Mouse (Mus musculus): ENCODE measurements around the gene Prcc.

The Prcc gene

GRCm38 (mm10) chr3:87885281-87886003, at the start of gene Prcc:
Gene Prcc (minus strand): TSS chr3:87885608.
- peak; percentile 83 to 89 for DNase-seq (ENCODE audit: low spot score in 2 of 2)

GRCm38 (mm10) chr3:87935201-87935600, 49.8 kb upstream of the Prcc start:
- no peak for DNase-seq (ENCODE audit: low spot score in 2 of 2)

GRCm38 (mm10) chr3:87934501-87934900, 49.1 kb upstream of the Prcc start:
- DNase-seq (ENCODE audit: low spot score in 2 of 2) = no peak

- no peak for DNase-seq (ENCODE audit: low spot score in 2 of 2)
These were observed 48.6 kb upstream of the Prcc start for GRCm38 (mm10) chr3:87934026-87934425.

DNA sequence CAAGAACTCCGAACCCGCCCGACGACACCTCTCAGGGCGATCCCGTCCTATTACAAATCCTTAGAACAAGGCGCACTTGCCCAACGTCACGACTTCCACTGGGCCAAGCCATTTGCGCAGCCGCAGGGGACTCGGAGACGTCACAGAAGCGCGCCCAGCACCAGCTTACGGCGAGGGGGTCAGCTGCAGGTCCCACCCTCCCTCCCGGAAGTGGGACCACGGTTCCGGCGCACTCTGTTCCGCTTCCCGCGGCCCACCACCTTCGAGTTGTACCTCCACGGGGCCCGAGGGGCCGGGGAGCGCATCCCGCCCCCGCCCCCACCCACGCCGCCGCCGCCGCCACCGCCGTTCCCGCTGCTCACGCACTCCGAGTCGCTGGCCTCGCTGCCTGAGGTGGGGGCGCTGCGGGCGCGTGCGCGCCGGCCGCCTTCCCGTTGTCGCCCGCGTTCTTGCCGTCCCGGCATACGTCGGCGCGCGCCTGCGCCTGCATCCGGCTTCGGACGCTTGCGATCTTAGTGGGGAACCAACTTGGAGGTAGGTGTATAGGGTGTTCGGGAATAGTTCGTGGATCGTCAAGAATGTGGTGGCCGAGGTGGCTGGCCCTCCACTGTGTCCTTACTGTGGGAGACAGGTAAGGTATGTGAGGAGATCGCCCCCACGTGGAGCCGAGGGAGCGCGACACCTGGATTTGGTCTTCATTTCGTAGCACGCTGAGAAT, 44.8 kb upstream of the Prcc start, which contains the start of the genes Isg20l2 and Rrnad1:
TSS of gene Isg20l2 (plus strand) at position 237 of the 718 bp plus-strand sequence.
TSS of gene Rrnad1 (minus strand) at position 640 of the 718 bp plus-strand sequence.
- peak; percentile 95 to 97 for DNase-seq (ENCODE audit: low spot score in 2 of 2)

GRCm38 (mm10) chr3:87929341-87930077, 44.1 kb upstream of the Prcc start:
- DNase-seq (ENCODE audit: low spot score in 2 of 2) = no peak

DNA sequence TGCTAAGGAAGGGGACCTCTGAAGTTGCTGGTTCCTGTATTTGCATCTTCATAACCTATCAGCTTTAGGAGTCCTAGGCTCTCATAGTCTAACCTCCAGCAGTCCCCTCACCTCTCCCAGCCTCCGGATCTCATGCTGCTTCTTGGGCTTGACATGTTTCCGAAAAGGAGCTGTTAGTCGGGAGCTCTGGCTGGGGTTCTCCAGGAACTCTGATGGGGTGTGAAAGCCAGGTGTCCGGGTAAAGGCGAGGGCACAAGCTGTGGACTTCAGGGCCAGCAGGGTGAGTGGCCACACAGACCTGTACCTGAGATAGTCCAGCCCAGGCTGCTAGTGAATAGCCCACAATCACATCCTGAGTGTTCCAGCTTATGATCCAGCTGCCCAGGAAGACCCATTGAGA, 42.0 kb upstream of the Prcc start:
- DNase-seq (ENCODE audit: low spot score in 2 of 2) = no peak

DNA sequence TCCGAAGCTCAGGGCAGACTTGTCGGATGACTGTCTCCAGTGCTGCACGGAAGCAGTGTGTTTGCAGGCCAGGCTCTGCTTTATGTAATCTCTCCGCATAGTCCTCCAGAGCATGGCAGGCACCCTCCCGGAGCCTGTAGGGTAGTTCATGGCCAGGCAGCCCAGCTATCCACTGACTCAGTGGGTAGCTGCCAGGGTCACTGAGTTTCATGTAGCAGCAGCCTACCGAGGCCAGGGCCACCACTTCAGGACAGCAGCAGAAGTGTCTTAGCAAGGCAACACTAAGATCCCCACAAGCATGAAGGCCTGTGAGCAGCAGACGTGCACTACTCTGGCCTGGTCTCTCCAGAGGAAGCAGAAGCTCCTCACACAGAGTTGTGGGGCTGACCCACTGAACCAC, 39.6 kb upstream of the Prcc start:
- no peak for DNase-seq (ENCODE audit: low spot score in 2 of 2)

DNA sequence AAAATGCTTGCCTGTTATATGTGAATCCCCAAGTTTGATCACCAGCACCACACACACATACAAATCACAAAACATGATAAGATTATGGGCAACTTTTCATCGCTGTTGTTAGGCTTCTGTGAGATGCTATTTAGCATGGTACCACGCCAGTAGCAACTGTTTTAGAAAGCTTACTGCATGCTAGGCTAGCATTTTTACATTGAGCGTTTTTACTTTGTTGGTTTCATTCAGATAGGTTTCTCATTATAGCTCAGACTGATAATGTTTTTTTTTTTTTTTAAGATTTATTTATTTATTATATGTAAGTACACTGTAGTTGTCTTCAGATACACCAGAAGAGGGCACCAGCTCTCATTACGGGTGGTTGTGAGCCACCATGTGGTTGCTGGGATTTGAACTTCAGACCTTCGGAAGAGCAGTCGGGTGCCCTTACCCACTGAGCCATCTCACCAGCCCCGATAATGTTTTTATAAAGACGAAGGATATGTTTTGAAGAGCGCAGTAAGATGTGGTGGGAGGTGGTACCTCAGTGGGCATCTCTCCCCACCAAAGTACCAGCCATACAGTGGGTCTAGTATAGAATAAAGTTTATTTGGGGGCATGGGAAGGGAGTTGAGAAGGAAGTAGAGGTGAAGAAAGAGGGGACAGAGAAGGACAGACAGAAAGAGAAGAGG, 35.0 kb upstream of the Prcc start:
- no peak for DNase-seq (ENCODE audit: low spot score in 2 of 2)

DNA sequence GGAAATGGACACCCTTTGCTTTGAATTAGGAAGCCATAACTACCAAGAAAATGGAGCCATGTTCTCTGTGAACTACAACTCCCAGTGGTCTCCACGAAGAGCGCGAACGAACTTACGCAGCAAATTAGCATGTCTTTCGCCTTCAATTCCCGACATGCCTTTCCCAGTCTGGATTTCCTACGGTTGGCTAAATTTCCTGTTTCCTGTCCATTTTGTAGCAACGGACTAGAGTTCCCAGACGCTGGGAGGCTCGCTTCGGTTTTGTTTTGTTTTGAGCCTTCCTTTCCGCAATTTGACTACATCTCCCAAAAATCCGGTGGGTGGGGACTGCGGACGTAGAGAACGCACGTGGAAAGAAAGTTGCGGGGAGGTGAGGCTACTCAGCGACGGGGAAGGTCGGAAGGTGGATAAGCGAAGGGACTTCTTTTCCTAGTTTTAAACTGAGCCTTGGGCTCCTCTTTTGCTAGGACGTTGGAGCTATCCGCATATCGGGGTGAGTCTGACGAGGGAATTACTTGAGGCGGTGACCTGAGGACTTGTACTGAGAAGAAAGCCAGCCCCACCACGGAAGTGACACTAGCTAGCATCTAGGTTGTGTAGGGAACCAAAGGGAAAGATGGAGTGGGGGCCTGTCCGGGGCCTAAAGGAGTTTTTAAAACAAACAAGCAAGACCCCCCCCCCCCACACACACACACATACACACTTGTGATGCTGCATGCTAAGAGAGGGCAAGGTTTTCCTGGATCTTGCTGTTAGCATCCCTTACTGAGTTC, 34.1 kb upstream of the Prcc start, which contains the start of gene Mrpl24:
TSS of gene Mrpl24 (plus strand) at position 171 of the 773 bp plus-strand sequence.
- peak; percentile 66 to 81 for DNase-seq (ENCODE audit: low spot score in 2 of 2)

GRCm38 (mm10) chr3:87918551-87918950, 33.1 kb upstream of the Prcc start:
- no peak for DNase-seq (ENCODE audit: low spot score in 2 of 2)

- DNase-seq (ENCODE audit: low spot score in 2 of 2) = no peak
These were observed 31.6 kb upstream of the Prcc start for GRCm38 (mm10) chr3:87916990-87917389.

DNA sequence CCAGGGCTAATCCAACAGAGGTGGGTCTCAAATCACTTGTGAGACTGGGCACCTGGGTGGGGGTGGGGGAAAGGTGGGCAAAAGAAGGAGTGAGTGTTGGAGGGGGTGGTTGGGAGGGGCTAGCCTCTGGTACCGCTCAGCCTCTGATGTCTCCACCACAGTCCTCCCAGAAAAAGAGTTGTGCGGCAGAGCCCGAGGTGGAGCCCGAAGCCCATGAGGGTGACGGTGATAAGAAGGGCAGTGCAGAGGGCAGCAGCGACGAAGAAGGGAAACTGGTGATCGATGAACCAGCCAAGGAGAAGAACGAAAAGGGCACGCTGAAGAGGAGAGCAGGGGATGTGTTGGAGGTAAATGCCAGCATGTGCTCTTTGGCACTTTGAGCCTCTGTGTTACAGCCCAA, 28.5 kb upstream of the Prcc start:
- DNase-seq (ENCODE audit: low spot score in 2 of 2) = no peak

- no peak for DNase-seq (ENCODE audit: low spot score in 2 of 2)
These were observed 28.1 kb upstream of the Prcc start for GRCm38 (mm10) chr3:87913491-87913890.

GRCm38 (mm10) chr3:87910573-87911141, 25.2 kb upstream of the Prcc start:
- peak; percentile 83 to 86 for DNase-seq (ENCODE audit: low spot score in 2 of 2)

DNA sequence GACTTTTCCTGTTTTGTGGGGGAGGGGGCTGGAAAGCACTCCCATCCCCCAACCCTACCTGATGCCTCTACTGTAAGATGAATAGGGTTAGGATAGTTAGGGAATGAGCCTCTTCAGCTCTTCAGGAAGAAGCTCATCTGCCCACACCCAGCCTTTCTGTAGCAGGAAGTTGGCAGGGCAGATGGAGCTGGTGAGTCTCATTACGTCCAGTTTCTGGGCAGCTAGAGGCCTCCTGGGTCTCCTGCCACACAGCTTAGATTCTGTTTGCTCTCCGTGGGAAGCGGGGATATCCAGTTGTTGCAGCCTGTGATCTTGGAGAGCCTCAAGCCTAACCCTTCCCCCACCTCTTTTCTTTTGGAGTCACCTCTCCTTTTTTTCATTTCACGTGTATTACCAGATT, 24.5 kb upstream of the Prcc start:
- DNase-seq (ENCODE audit: low spot score in 2 of 2) = no peak

GRCm38 (mm10) chr3:87909381-87909780, 24.0 kb upstream of the Prcc start:
- DNase-seq (ENCODE audit: low spot score in 2 of 2) = no peak

GRCm38 (mm10) chr3:87907906-87908305, 22.5 kb upstream of the Prcc start:
- no peak for DNase-seq (ENCODE audit: low spot score in 2 of 2)

DNA sequence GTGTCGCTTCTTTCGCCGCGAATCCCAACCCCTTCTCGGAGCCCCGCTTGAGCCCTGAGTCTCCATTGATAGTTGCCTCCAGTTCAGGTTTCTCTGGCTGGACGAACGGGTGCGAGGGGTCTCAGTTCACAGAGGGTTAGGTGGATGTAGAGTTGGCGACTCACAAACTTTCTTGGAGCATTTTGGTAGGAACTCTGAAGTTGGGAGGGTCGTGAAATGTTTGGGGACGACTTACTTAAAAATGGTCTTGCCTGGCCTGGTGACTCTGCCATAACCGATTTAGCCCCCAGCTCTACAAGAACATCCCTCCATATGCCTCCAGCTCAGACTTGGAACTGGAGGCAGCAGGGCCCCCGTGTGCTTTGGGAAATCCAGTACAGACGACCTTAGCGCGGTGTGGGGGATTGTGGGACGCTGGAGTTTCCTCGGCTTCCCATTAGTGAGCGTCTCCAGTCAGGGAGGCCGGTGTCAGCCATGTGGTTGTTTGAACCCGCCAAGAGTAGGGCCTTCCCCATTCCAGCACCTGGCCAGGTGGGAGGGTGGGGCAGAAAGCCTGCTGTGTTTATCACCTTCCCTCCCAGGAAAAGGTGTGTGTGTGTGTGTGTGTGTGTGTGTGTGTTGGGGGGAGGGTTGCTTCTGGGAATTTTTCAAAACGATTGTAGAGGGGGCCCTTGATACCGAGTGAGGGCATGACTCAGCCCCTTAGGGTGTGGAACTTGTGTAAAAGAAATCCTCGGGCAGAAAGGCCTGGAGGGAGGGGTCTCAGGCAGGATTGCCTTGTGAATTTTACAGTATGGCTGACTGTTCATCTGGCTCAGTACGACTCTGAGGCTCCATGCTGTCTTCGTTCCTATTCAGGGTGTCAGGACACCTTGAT, 21.8 kb upstream of the Prcc start:
- DNase-seq (ENCODE audit: low spot score in 2 of 2) = peak; percentile 44 to 51

DNA sequence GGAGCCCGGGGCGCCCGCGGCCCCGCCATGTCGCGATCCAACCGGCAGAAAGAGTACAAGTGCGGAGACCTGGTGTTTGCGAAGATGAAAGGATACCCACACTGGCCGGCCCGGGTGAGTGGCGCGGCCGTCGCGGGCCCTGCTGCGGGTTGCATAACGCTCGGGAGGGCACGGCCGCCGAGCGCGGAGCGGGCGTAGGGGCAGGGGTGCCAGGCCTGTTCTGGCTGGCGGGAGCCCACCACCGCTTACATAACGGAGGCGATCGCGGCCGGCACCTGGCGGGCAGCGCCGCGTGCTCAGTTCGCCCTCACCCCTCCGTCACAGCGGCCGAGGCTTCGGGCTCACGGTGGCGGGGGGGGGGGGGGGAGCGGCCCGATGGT, 21.2 kb upstream of the Prcc start:
- peak in 1 of 2 experiments; percentile 59 for DNase-seq (ENCODE audit: low spot score in 2 of 2)
